Mouse (Mus musculus) forebrain, embryonic 16.5 days (tissue): ENCODE results near the gene Tmem269. TPM values are rescaled to one million over a fixed set of nuclear protein-coding genes. Genes with fewer than 3 reads are reported as not detected.
A peak's percentile ranks its signal among the peaks of the same experiment; 100 is the strongest.

Experiments used
- ATAC-seq: fragments of 200-750 bp; cut with Nextera tagmentation; 2 replicates; pipeline ENCODE4 v1.8.0; 2017; ENCODE audit warnings: mild to moderate bottlenecking, moderate library complexity
- H3K27ac ChIP-seq: fragments of 300-500 bp; sonication (generic); 2 replicates; pipeline ENCODE4 v1.5.1; 2014; ENCODE audit warnings: low read length, control low read depth
- H3K27me3 ChIP-seq: fragments of 300-500 bp; sonication (generic); replicated peaks from 2 replicates; pipeline ENCODE4 v1.6.1; 2014; ENCODE audit warnings: low read length; ENCODE audit not compliant: control insufficient read depth, insufficient read depth
- H3K36me3 ChIP-seq: fragments of 300-500 bp; sonication (generic); 2 replicates; pipeline ENCODE4 v1.6.1; 2014; ENCODE audit not compliant: control insufficient read depth, insufficient read depth
- H3K4me1 ChIP-seq: fragments of 300-500 bp; sonication (generic); replicated peaks from 2 replicates; pipeline ENCODE4 v1.6.1; 2014; ENCODE audit warnings: low read length; ENCODE audit not compliant: control insufficient read depth, insufficient read depth
- H3K4me2 ChIP-seq: fragments of 300-500 bp; sonication (generic); 2 replicates; pipeline ENCODE4 v1.6.1; 2014; ENCODE audit warnings: mild to moderate bottlenecking, low read length, control low read depth
- H3K4me3 ChIP-seq: fragments of 300-500 bp; sonication (generic); replicated peaks from 2 replicates; pipeline ENCODE4 v1.5.1; 2014; ENCODE audit warnings: mild to moderate bottlenecking, low read length, control low read depth
- H3K9ac ChIP-seq: fragments of 300-500 bp; sonication (generic); replicated peaks from 2 replicates; pipeline ENCODE4 v1.6.1; 2014; ENCODE audit warnings: low read depth, low read length, control low read depth
- H3K9me3 ChIP-seq: fragments of 300-500 bp; sonication (generic); 2 replicates; pipeline ENCODE4 v1.6.1; 2016; ENCODE audit warnings: low read length; ENCODE audit not compliant: control insufficient read depth
- WGBS: fragments of 180-500 bp; shearing (Covaris S2); extraction: QIAGEN DNeasy Blood & Tissue Kit; methylation state at CpG from one replicate; pipeline ENCODE4 v1.1.7; 2014; 5-methylcytosine and 5-hydroxymethylcytosine counted together
- polyA plus RNA-seq: library from polyadenylated mRNA; unstranded; fragments of >200 nt; fragmentation: Nextera tagmentation; extraction: Ambion mirVana; gene quantifications from 2 replicates; pipeline ENCODE4 v1.2.1, GENCODE M21; 2015

Gene Tmem269
- polyA plus RNA-seq, 1 experiment from 2014 or later, result 0.49 TPM

DNA sequence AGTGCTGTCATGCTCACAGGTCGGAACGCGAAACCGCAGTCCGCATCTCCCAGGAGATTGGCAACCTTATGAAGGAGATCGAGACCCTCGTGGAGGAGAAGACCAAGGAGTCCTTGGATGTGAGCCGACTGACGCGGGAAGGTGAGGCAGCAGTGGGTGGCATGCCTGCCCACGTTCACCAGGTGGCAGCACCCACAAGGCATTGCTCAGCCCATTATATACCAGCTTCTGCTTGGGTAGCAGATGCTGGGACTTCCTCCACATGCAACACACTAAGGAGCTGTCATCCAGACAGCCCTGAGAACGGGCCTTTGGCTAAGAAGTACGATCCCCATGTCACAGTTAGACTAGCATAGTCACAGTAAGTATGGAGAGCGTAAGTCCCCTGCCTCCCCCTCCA is 23.6 kb upstream of the Tmem269 start:
- H3K36me3 ChIP-seq, result peaks cover 4% of the 10 kb centered on the region; the same call in 1 of the 2 replicates
- WGBS, result 81% methylated on average over 14 of the region's 14 CpGs
- peak; percentile 26 for ATAC-seq
- H3K4me2 ChIP-seq, result no peak overlapping the region
- H3K9me3 ChIP-seq, result no peaks in the 10 kb centered on the region
- H3K9ac ChIP-seq, result no peak overlapping the region
- H3K27ac ChIP-seq, result no peak overlapping the region
- no peak overlapping the region for H3K4me3 ChIP-seq
- no peaks in the 10 kb centered on the region for H3K27me3 ChIP-seq
- H3K4me1 ChIP-seq, result peaks cover 21% of the 10 kb centered on the region

DNA sequence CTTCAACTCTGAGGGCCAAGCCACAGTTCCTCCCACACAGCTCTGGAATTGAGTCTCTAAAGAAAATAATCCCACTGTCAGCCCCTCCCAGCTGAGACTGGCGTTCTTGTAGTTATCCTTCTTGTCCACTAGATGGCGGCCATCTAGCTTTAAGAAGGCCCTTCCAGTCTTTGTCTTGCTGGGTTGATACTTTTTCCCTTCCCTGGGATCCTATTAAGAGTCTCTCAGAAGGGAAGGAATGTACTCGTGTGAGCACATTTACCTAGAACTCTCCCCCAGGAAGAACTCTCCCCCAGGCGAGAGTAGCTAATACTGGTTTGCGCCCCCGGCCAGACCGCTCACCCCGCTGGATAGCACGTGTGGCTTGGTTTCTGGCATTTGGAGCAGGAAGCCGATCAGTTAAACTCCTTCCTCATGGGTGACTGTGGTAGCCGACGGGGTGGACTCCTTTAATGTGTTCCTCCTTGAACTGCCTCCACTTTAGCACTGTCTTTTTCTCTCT is 21.2 kb upstream of the Tmem269 start:
- peak; percentile 84 for ATAC-seq
- H3K27me3 ChIP-seq, result no peaks in the 10 kb centered on the region
- H3K9ac ChIP-seq, result peak overlapping the region; percentile 56
- peaks cover 6% of the 10 kb centered on the region; the same call in 1 of the 2 replicates for H3K36me3 ChIP-seq
- 0 out of 2 replicates have a peak overlapping the region, but pooled peaks have one; percentile 25 for H3K4me2 ChIP-seq
- H3K9me3 ChIP-seq, result no peaks in the 10 kb centered on the region
- peak overlapping the region; percentile 11; the same call in 1 of the 2 replicates for H3K4me3 ChIP-seq
- WGBS, result 37% methylated on average over 12 of the region's 12 CpGs
- H3K4me1 ChIP-seq, result peaks cover 9% of the 10 kb centered on the region
- peak overlapping the region; percentile 88 for H3K27ac ChIP-seq

DNA sequence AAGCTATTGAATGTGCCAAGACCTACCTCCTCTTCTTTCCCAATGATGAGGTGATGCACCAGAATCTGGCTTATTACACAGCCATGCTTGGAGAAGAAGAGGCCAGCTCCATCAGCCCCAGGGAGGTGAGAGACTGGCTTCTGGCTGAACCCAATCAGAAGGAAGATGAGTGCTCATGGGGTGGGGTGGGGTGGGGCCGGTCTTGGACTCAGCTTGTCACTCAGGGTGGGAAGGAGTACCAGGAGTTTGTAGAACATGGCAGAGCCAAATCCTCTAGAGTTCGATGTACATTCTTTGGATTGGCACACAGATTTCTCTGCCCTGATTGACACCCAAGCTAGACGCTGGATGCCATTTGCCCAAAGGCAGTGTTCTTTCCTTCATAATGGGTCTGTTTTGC is 20.6 kb upstream of the Tmem269 start:
- Histone ChIP-seq H3K4me2 (no peak overlapping the region), H3K9ac (no peak overlapping the region), H3K9me3 (no peaks in the 10 kb centered on the region), H3K36me3 (0 out of 2 replicates have a peak, but pooled peaks cover 4% of the 10 kb centered on the region), H3K27ac (no peak overlapping the region), H3K27me3 (no peaks in the 10 kb centered on the region), H3K4me3 (no peak overlapping the region), H3K4me1 (peaks cover 12% of the 10 kb centered on the region)
- 72% methylated on average over 3 of the region's 3 CpGs for WGBS
- ATAC-seq, result no peak

DNA sequence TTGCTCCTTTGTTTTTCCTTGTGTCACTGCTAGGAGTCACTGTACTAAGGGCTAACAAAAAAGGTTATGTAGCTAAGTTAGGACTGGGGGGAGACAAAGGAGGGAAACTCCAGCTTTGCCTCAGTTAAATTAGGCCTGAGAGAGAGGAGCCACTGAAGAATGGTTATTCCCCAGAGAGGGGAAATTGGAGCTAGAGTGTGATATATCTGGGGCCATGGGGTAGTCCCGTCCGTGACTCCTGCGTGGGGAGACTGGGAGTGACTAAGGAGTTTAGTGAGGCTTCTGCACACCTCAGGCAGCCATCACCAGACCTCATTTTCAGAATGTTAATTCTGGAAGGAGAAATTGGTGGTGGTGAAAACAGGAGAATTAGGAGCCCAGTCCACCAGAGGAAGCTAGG is 16.3 kb upstream of the Tmem269 start:
- peaks cover 17% of the 10 kb centered on the region for H3K4me1 ChIP-seq
- H3K9ac ChIP-seq, result no peak overlapping the region
- H3K4me2 ChIP-seq, result peak overlapping the region; percentile 91
- no peak overlapping the region for H3K27ac ChIP-seq
- H3K9me3 ChIP-seq, result no peaks in the 10 kb centered on the region
- 92% methylated on average over 3 of the region's 3 CpGs for WGBS
- no peaks in the 10 kb centered on the region for H3K27me3 ChIP-seq
- H3K4me3 ChIP-seq, result peak overlapping the region; percentile 86; the same call in 1 of the 2 replicates
- H3K36me3 ChIP-seq, result 0 out of 2 replicates have a peak, but pooled peaks cover 2% of the 10 kb centered on the region
- no peak for ATAC-seq

DNA sequence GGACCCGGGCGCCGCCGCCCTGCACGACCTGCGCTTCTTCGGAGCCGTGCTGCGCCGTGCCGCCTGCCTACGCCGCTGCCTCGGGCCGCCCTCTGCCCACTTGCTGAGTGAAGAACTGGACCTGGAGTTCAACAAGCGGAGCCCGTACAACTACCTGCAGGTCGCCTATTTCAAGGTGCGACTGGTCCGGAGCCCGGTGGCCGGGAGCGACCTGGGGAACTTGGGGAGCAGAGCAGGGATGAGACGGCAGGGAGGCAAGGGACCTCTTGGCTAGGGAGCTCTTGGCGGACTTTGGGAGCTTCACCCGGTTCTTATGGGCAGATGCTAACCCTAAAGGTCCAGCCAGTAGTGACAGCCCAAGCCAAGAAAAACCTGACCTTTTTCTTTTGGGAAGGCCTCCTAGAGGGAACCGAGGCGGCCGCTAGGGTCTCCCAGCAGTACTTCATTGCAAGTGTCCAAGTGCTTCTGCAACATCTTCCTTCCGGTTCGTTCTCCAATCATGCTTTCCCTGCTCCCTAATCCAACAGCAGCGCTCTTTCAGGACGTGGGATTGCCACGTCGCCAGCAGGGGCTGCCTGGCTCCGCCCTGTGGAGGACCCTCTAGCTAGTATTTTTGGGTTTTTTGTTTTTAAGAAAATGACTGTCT is 15.4 kb upstream of the Tmem269 start:
- Histone ChIP-seq H3K9me3 (no peaks in the 10 kb centered on the region), H3K4me3 (peak overlapping the region; percentile 86), H3K36me3 (0 out of 2 replicates have a peak, but pooled peaks cover 2% of the 10 kb centered on the region), H3K9ac (peak overlapping the region; percentile 79), H3K4me1 (peaks cover 16% of the 10 kb centered on the region), H3K27ac (peak overlapping the region; percentile 60), H3K4me2 (peak overlapping the region; percentile 91), H3K27me3 (no peaks in the 10 kb centered on the region)
- under 1% methylated on average over 35 of the region's 36 CpGs for WGBS
- ATAC-seq, result peak; percentile 45

DNA sequence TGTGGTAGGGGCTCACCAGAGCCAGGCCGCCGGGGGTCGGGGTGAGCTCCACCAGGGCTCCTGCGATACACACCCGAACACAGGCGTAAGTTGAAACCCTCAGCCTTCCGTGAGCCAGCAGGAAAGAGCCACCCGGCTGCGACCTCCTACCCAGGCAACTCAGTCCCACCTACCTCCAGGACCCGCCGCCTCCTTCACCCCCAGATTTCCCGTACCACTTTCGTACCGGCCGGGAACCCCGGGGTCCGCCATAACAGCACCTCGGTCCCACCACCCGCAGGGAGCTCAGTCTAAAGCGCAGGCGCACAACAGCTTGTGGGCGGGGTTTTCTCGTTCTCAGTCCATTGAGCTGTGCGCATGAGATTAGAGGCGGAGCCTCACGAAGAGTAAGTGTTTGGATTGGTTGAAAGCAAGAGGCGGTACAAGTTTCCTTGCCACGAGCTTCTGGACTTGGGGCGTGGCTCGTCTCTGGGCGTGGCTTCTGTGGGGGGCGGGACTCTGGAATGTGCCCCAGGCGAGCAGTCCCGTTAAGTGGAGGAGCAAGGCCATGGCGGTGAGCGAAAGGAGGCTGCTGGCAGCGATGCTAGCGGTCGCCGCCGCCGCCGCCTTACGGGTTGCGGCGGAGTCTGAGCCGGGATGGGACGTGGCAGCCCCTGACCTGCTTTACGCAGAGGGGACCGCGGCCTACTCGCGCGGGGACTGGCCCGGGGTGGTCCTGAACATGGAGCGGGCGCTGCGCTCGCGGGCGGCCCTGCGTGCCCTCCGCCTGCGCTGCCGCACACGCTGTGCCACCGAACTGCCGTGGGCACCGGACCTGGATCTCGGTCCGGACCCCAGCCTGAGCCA is 14.6 kb upstream of the Tmem269 start, which contains the start of the genes AU022252 and P3h1:
AU022252 (minus strand) TSS at position 303 of the 846 bp plus-strand sequence.
P3h1 (plus strand) TSS at position 506 of the 846 bp plus-strand sequence.
- Histone ChIP-seq H3K27me3 (no peaks in the 10 kb centered on the region), H3K9me3 (no peaks in the 10 kb centered on the region), H3K4me3 (peak within 1 kb of the TSS; percentile 86), H3K4me2 (peak within 1 kb of the TSS; percentile 91), H3K36me3 (peaks cover 2% of the 10 kb centered on the region; the same call in 1 of the 2 replicates), H3K4me1 (peaks cover 16% of the 10 kb centered on the region), H3K9ac (peak within 1 kb of the TSS; percentile 79), H3K27ac (peak within 1 kb of the TSS; percentile 60)
- peak; percentile 96 for ATAC-seq
- under 1% methylated on average over 71 of the region's 71 CpGs for WGBS

DNA sequence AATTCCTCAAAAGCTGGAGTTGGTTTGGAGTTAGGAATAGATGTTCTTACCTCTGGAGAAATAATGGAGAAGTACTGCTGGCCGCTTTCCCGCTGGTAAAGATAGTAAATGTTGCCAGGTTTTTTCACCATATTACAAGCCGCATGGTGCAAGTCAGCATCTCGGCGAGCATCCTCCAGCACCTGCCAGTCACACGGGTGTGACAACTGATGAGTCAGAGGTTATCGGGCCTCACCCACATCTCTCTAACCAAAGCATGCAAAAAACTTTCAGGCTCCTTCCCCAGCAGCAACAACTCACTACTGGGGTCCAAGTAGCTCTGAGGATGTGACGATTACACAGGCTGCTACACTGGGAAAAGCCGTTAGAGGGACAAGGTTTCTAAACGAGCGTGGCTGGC is 8.7 kb upstream of the Tmem269 start:
- Histone ChIP-seq H3K9me3 (no peaks in the 10 kb centered on the region), H3K36me3 (peaks cover 25% of the 10 kb centered on the region), H3K27ac (no peak overlapping the region), H3K4me3 (no peak overlapping the region), H3K4me1 (peaks cover 5% of the 10 kb centered on the region), H3K9ac (no peak overlapping the region), H3K4me2 (no peak overlapping the region), H3K27me3 (no peaks in the 10 kb centered on the region)
- no peak for ATAC-seq
- 92% methylated on average over 11 of the region's 11 CpGs for WGBS

DNA sequence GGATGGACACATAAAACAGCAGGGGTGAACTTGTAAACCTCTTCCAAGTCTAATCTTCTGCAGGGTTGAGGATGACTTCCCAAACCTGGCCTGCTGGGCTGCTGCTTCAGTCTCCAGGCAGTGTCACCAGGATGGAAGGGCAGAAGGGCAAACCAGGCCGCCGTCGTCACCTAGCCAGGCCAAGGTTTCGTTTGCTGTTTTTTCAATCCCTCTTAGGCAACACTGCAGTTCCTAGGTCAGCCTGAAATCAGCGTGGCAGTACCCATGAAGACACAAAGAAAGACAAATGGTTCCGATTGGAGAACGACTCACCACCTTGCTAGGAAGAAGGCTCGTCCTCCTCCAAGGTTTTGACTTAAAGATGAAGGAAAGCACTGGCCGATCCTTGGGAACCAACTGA is 7.7 kb upstream of the Tmem269 start:
- no peaks in the 10 kb centered on the region for H3K4me1 ChIP-seq
- no peaks in the 10 kb centered on the region for H3K9me3 ChIP-seq
- no peak overlapping the region for H3K4me2 ChIP-seq
- WGBS, result 94% methylated on average over 9 of the region's 9 CpGs
- H3K27me3 ChIP-seq, result no peaks in the 10 kb centered on the region
- H3K9ac ChIP-seq, result no peak overlapping the region
- no peak overlapping the region for H3K4me3 ChIP-seq
- peaks cover 25% of the 10 kb centered on the region for H3K36me3 ChIP-seq
- no peak for ATAC-seq
- no peak overlapping the region for H3K27ac ChIP-seq

DNA sequence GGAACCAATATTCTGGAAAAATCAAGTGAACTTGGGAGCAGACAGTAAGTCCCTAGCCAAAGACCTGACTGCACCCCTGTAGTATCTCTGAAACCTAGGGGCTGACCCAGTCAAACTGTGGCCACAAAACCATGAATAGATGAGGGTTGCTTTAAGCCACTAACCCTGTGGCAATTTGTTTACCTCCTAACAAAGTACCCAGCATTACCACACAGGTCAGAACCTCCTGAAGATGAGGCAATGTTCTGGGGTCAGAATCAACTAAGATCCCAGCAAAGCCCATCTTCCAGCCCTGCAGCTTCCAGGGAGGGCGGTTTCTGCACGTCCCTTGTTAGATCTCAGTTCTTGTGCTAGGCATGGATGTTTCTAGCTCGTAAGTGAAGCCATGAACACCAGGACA is 6.5 kb upstream of the Tmem269 start:
- no peak overlapping the region for H3K4me2 ChIP-seq
- H3K27me3 ChIP-seq, result no peaks in the 10 kb centered on the region
- no peaks in the 10 kb centered on the region for H3K4me1 ChIP-seq
- peaks cover 25% of the 10 kb centered on the region for H3K36me3 ChIP-seq
- ATAC-seq, result no peak
- H3K9me3 ChIP-seq, result no peaks in the 10 kb centered on the region
- H3K27ac ChIP-seq, result no peak overlapping the region
- H3K9ac ChIP-seq, result no peak overlapping the region
- WGBS, result 88% methylated on average over 3 of the region's 3 CpGs
- no peak overlapping the region for H3K4me3 ChIP-seq
